Mouse (Mus musculus): ENCODE measurements around the gene Mc3r.

Mc3r gene

GRCm38 (mm10) chr2:172248106-172248764, at the start of gene Mc3r:
Gene Mc3r, plus strand, starts transcription at chr2:172248492.
- peak; percentile 70 to 85 for DNase-seq

DNA sequence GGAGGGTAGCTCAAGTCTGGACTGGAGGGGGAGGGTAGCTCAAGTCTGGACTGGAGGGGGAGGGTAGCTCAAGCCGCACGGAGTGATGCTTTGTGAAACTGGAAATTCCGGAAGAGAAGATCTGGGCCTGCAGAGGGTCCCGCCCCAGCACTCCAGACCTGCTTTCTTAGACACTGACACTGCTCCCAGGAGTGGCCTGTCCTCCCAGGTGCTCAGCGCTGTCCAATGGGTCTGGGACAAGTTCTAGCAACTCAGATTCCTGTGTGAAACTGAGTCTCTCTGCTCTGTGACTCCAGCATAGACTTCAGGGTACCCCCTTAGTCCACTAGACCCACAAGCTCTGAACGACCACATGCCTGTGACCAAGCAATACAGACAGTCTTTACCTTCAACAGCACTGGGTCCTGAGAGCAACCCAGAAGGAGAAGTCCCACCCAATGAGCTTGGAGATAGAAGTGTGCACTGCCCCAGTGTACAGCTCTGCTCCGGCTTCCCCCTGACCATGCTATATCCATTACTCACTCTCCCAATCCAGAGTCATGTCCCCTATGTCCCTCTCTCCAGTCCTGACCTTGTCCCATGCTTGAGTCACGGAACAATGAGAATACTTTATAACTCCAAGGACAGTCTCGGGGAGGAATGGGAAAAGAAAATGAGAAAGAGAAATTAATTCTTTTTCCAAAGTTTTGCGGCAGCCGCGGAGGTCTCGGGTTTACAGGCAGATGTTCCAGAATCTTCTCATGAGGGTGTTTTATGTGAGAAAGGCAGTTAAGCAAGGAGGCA, 46.1 kb upstream of the Mc3r start:
- DNase-seq = no peak

DNA sequence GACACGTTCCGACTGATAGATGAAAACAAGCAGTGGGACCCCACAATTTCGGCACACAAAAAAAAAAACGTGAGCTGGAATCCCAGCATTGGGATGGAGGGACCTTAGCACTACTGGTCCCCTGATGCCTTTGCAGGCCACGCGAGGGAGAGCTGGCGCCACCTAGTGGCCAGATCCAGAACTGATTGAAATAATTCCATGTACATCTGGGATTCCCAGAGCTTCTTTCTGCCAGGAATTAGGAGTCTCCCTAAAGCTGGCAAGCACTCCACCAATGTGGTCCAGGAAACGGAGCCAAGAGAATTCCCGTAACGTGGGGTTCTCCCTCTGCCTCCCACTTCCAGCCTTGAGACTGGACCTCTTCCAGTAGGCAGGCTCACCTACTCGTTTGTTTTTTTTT, 41.3 kb upstream of the Mc3r start:
- peak; percentile 90 to 93 for DNase-seq

DNA sequence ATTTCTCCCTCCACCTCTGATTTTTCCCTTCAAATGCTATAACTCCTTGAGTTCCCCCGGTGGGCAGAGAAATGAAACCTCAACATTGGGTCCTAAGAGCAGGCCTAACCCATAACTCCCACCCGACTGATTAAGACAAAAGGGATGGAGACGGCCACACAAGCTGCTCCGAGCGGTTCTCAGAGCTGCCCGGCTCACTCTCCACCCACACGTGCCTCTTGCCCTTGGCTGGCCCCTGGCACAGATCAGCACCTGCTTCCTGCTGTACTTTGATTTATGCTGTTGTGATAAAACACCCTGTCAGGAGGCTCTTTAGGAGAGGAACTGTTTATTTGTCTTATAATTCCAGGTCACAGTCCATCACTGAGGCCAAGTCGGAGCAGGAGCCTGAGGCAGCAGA, 34.8 kb upstream of the Mc3r start:
- no peak for DNase-seq

DNA sequence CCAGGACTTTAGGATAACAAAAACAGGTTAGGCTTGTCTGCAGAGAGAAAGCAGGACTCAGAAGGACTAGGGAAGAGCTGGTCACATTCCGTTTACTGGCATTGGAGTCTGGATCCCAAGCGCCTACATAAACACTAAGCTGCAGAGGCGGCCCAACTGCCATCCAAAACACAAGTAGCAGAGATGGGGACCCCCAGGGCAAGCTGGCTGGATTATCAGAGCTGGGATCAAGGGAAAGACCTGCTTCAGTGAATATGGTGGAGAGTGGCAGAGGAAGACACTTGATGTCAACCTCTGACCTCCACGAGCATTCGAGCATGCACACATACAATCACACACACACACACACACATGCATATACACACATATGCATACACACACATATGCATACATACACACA, 34.0 kb upstream of the Mc3r start:
- DNase-seq = no peak

DNA sequence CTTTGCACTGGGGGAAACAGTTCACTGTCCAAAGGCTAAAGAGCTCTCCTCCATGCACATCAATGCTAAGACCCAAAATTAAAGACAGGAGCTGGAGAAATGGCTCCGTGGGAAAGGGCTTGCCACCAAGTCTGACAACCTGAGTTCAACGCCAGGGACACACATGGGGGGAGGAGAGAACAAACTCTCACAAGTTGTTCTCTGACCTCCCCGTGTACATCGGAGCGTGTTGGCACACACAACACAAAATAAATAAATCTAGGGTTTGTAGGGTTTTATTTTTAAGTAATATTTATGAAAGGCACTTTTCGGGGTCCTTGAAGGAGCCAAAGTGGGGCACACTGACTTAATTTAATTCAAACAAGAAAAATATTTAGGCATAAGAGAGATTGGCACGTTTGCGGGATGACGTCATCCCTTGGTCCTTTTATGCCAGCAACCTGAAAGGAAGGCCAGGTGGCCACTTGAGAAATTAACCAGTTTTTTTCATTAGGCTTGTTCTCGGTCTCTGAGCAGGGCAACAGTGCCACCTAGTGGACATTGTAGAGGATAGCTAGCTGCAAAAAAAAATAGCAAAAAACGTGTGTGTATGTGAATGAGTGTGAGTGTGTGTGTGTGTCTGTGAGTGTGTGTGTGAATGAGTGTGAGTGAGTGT, 32.7 kb upstream of the Mc3r start:
- peak; percentile 75 to 84 for DNase-seq

- DNase-seq = peak in 1 of 2 experiments; percentile 29
Observed at GRCm38 (mm10) chr2:172216163-172216915, 32.0 kb upstream of the Mc3r start.

DNA sequence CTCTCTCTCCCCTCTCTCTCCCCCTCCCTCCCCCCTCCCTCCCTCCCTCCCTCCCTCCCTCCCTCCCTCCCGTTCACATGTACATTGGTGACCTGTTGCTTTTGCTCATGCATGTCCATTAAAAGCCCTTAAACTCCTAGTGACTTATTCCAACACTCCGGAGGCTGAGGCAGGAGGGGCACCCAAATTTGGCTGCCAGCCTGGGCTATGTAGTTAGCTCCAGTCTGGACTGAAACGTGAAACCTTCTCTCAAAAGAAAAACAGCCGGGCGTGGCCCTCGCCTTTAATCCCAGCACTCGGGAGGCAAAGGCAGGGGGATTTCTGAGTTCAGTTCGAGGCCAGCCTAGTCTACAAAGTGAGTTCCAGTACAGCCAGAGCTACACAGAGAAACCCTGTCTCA, 30.4 kb upstream of the Mc3r start:
- DNase-seq = no peak

DNA sequence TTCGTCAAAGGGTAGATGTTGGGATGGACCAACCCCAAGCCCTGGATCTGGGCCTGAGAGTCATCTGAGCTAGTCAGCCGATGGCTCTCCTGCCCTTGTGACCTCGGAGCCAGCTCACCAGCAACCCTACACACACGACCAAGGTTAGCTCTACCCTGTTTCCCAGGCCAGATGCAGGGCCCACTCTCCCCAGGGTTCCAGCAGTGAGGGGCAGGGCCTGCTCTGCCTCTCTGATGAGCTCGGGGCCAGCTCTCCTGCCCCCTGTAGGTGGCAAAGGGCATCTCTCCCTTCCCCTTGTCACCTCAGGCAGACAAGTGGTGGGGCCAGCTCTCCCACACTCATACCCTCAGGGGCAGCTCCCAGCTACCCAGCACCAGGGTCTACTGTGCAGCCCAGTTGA, 29.1 kb upstream of the Mc3r start:
- no peak for DNase-seq

DNA sequence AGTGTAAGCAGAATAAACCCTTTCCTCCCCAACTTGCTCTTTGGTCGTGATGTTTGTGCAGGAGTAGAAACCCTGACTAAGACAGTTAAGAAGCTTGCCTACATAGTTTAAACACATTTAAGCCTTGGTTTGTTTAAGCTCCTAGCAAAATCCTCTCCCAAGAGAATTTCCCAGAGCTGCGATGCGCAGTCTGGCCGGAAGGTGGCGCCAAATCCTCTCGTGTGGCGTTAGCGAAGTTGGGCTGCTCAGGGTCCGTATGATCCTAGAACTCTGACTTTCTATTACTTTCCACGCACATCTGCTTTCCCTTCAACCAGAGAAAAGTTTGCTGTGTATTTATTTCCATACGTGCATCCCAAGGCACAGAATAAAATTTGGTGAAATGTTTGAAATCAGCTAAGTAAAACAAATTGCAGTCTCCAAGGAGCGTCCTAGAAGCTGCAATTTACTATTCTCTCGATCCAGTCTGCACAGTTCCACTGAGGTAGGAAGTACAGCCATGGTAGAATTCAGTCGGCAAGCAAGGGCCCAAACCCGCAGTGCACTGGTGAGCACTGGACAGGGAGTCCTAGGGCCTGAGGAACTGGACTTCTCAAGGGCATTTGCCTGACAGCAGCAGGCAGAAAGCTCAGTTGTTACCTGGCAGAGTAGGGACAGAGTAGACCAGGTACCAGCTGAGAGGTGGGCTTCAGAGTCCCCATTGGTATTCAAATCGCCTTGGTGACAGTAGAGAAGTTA, 26.5 kb upstream of the Mc3r start:
- peak; percentile 77 to 86 for DNase-seq

DNA sequence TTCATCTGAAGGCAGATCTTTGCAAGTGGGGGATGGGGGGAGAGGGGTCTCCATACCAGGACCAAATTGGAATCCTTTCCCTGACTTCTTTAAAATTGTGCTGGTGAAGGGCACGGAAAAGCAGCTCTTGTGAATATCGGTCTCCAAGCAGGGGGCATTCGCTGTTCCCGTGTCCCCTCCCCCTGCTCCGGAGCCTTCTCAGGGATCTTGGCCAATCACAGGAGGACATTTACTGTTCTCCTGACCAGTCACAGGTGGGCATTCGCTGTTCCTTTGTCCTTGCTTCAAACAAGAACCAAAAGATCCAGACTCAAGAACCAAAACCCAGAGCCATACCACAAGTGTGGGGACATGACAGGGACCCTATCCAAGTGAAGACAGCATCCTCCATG, 25.9 kb upstream of the Mc3r start:
- DNase-seq = peak; percentile 76 to 88

- peak; percentile 12 to 31 for DNase-seq
Observed at GRCm38 (mm10) chr2:172222891-172223290, 25.4 kb upstream of the Mc3r start.

DNA sequence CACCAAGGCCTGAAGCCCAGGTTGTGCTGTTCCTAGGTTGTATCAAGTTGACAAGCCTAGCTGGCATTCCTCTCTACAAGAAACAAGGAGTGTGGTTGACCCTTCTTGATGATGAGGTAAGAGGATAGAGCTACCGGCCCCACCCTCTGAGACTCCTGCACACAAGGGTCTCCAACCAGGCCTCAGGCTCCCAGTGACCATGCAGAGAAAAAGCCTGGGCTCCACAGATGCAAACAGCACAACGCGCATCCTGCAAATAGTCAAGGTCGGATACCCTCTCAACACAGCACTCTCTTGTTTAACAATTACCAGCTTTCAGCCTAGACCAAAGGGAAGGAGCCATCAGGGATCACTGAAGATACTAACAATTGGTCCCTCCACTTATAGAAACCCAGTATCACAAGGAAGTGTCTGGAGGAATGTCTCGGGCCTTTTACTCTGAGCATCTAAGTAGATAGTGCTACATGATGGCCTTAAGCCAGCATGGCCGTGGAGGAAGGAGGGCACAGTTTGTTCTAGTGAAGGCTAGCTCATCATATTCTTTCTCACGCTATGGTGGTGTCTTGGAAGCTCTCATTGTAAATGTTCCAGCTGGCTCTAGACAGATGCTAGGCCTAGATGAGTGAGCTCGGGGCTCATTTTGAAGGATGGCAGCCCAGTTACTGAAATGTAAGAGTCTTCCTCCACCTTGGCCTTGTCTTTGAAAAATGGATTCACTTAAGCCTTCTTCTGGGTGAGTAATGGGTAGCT, 24.7 kb upstream of the Mc3r start:
- no peak for DNase-seq

GRCm38 (mm10) chr2:172226945-172227344, 21.3 kb upstream of the Mc3r start:
- DNase-seq = peak; percentile 17 to 52

GRCm38 (mm10) chr2:172227808-172228207, 20.5 kb upstream of the Mc3r start:
- DNase-seq = no peak

- no peak for DNase-seq
Observed at GRCm38 (mm10) chr2:172229190-172229589, 19.1 kb upstream of the Mc3r start.

DNA sequence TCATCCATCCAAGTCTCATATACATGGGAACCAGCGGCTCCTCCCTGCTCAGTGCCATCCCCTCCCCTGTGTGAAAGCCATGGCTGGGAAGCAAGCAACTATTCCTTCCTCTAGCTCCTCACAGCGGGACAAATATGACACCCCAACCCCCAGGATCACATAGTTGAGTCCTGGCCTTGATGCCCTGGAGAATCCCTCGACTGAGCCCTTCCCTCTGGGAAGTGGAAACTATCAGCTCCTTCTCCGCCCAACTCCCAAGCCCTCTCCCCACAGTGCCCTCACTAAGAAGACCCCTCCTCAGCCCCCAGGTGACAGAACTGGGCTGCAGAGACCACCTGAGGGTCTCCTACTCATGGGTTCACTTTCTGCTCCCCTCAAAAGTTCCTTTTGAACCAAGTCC, 18.2 kb upstream of the Mc3r start:
- DNase-seq = no peak

DNA sequence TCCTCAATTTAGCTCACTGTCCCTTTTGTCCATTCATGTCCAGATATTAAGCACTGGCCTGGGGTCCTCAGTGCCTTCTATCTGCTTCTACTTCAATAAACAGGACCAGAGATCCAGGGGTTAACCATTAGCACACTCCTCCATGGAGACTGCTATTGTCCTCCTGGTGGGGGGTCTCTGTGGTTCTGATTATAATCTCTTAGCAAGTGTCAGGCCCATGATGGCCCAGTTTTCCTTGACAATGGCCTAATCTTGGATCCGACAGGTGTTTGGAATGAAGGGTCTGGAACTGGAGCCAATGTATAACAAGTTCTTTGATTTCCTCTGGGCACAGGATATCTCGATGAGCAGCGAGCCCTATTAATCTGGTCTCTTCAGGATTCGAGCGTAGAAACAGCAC, 10.1 kb upstream of the Mc3r start:
- no peak for DNase-seq

- no peak for DNase-seq
Observed at GRCm38 (mm10) chr2:172241031-172241430, 7.3 kb upstream of the Mc3r start.

DNA sequence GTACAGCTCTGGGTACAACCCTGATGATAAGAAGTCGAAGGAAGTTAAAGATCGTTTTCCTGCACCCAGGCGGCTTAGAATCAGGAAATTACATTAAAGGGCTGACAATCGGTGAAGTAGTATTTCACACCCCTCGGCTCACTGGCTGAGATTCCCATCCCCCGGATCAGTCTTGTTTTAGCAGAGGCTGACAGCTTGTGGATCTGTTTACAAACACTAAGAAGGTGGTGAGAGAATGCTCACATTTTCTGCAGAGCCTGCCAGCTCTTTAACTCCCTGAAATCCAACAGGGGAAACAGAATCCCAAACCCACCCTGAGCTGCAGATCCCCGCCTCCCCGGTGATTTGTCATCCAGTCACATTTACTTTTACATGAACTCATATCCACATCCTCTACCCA, 2.8 kb upstream of the Mc3r start:
- DNase-seq = no peak

GRCm38 (mm10) chr2:172249336-172249735, 1.0 kb downstream of the Mc3r start:
- DNase-seq = peak in 1 of 2 experiments; percentile 35

GRCm38 (mm10) chr2:172256418-172256817, 8.1 kb downstream of the Mc3r start:
- no peak for DNase-seq

All from cerebellum, postnatal 25 days (tissue).